9 mouse cellular contexts compared by ENCODE assay signal in the genomic region with DNA sequence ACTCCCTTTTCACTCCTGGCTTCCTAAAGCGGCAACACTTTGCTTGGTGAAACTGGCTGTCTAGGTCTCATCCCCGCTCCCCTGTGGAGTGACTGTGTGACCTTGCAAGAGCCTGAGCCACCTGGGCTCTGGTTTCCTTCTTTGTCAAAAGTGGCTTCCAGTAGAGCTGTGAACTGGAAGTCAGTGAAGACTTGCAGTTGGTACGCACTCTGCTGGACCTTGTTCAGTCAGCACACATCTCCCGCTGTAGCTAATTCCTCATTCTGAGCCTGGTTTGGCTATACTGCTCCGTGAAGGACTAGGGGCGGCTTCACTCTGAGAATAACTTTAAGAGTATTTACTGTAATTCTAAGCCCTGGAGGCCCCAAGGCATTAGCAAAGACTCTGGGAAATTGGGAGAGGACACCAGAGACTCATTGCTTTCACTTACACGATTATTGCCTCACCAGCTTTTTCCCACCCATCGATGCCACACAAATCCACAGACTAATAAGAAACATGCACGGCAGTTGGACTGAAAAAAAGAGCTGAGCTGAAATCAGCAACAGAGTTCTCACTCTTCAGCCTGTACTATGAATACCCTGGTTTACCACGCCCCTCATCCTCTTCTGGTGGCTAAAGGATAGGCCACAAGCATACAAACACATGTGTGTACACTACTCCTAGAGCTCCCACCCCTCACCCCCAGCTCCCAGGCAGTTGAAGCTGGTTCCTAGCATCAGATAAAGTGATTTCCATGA.
DNase-seq lines count a peak whose midpoint lies in the region; ATAC-seq lines count a peak whose summit lies in the region.
"Had no signal": no experiment of that assay in that cellular context is flagged by ENCODE, and none has a peak within 500 bp of the region (broad histone marks: within the 10 kb centered on the region; RNA-seq: fewer than 3 reads in every experiment).

No protein-coding gene starts in this region.

- ATAC-seq in granulocyte monocyte progenitor cell, adult 5-6 weeks (replicated peaks; ENCODE audit: poor library complexity, severe bottlenecking), result peak; percentile 38; the same call in 1 of the 2 replicates

- DNase-seq in embryo, embryonic 11 days, result peak; percentile 22
- DNase-seq in embryo, embryonic 10.5 days (ENCODE audit: low spot score), result no peak
- DNase-seq in adipocyte (ENCODE audit: low spot score), result peak; percentile 15
- DNase-seq in thymus, adult 18-20 months, result peak; percentile 48 to 70
- no peak for DNase-seq in urinary bladder, postnatal 36 days (ENCODE audit: low spot score in 2 of 2)
- DNase-seq in frontal cortex, postnatal 14 days (ENCODE audit: low spot score in 2 of 2), result no peak
- DNase-seq in ovary, postnatal 14 days (ENCODE audit: low spot score), result no peak
- DNase-seq: cerebellum, postnatal 25 days had no signal

Comparison
In these comparisons a context has a peak if more than half of its experiments do, and no peak if none do; other contexts are left out.
1. DNase-seq: peak in embryo, embryonic 11 days (single experiment), adipocyte (single experiment) and thymus, adult 18-20 months (2 of 2); none in embryo, embryonic 10.5 days (single experiment), urinary bladder, postnatal 36 days (0 of 2), frontal cortex, postnatal 14 days (0 of 2) and ovary, postnatal 14 days (single experiment).